Mouse (Mus musculus) forebrain, embryonic 14.5 days (tissue): ENCODE data around the gene Ubiad1. TPM values are rescaled to one million over a fixed set of nuclear protein-coding genes. Genes with fewer than 3 reads are reported as not detected.

Experiments
- ATAC-seq: fragments of 200-750 bp; cut with Nextera tagmentation; 2 replicates; pipeline ENCODE4 v1.8.0; 2017; ENCODE audit warnings: mild to moderate bottlenecking, moderate library complexity
- DNase-seq: peaks from one replicate; pipeline ENCODE4 v3.0.0-alpha.2; 2015; ENCODE audit warnings: low spot score
- H3K27ac ChIP-seq: fragments of 300-500 bp; sonication (generic); 2 replicates; pipeline ENCODE4 v1.5.1; 2014; ENCODE audit warnings: low read depth, mild to moderate bottlenecking, control low read depth, low read length, moderate library complexity
- H3K27me3 ChIP-seq: fragments of 300-500 bp; sonication (generic); replicated peaks from 2 replicates; pipeline ENCODE4 v1.6.1; 2014; ENCODE audit warnings: low read length, control low read depth, mixed read lengths; ENCODE audit not compliant: control insufficient read depth, insufficient read depth
- H3K36me3 ChIP-seq: fragments of 300-500 bp; sonication (generic); 2 replicates; pipeline ENCODE4 v1.6.1; 2014; ENCODE audit warnings: low read length, control low read depth; ENCODE audit not compliant: control insufficient read depth, insufficient read depth
- H3K4me1 ChIP-seq: fragments of 300-500 bp; sonication (generic); 2 replicates; pipeline ENCODE4 v1.6.1; 2014; ENCODE audit warnings: antibody characterized with exemption, low read length, control low read depth; ENCODE audit not compliant: control insufficient read depth, insufficient read depth
- H3K4me2 ChIP-seq: fragments of 300-500 bp; sonication (generic); 2 replicates; pipeline ENCODE4 v1.6.1; 2014; ENCODE audit warnings: mild to moderate bottlenecking, control low read depth, low read length
- H3K4me3 ChIP-seq: fragments of 300-500 bp; sonication (generic); 2 replicates; pipeline ENCODE4 v1.5.1; 2014; ENCODE audit warnings: low read depth, low read length, control low read depth
- H3K9ac ChIP-seq: fragments of 300-500 bp; sonication (generic); 2 replicates; pipeline ENCODE4 v1.6.1; 2014; ENCODE audit warnings: mild to moderate bottlenecking, low read length, control low read depth, moderate library complexity
- H3K9me3 ChIP-seq: fragments of 300-500 bp; sonication (generic); replicated peaks from 2 replicates; pipeline ENCODE4 v1.6.1; 2016; ENCODE audit warnings: low read length, control low read depth, mixed read lengths; ENCODE audit not compliant: control insufficient read depth
- WGBS: fragments of 180-500 bp; shearing (Covaris S2); extraction: QIAGEN DNeasy Blood & Tissue Kit; methylation state at CpG from one replicate; pipeline ENCODE4 v1.1.7; 2014; 5-methylcytosine and 5-hydroxymethylcytosine counted together
- polyA plus RNA-seq: library from polyadenylated mRNA; unstranded; fragments of >200 nt; fragmentation: Nextera tagmentation; extraction: Ambion mirVana; gene quantifications from 2 replicates; pipeline ENCODE4 v1.2.1, GENCODE M21; 2014

Gene Ubiad1
- polyA plus RNA-seq, 1 experiment from 2014 or later: 14.2 TPM

DNA sequence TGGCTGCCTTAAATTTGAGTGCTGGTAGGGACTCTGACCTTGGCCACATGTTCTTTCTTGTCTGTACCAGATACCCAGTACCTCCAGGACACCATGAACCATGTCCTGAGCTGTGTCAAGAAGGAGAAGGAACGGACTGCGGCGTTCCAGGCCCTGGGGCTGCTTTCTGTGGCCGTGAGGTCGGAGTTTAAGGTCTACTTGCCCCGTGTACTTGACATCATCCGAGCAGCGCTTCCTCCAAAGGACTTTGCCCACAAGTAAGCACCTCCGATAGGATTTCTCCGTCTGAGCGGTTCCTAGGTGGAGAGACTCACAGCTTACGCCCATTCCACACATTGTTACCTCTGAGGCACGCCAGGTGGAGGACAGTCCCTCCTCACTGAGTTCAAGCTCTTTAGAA is 18.1 kb upstream of the Ubiad1 start:
- no peak overlapping the region for H3K4me3 ChIP-seq
- H3K36me3 ChIP-seq: peaks cover 95% of the 10 kb centered on the region
- H3K4me1 ChIP-seq: no peaks in the 10 kb centered on the region
- DNase-seq (no peak), ATAC-seq (no peak)
- no peak overlapping the region for H3K9ac ChIP-seq
- no peak overlapping the region for H3K27ac ChIP-seq
- H3K9me3 ChIP-seq: no peaks in the 10 kb centered on the region
- H3K27me3 ChIP-seq: no peaks in the 10 kb centered on the region
- WGBS: 94% methylated on average over 13 of the region's 13 CpGs
- no peak overlapping the region for H3K4me2 ChIP-seq

DNA sequence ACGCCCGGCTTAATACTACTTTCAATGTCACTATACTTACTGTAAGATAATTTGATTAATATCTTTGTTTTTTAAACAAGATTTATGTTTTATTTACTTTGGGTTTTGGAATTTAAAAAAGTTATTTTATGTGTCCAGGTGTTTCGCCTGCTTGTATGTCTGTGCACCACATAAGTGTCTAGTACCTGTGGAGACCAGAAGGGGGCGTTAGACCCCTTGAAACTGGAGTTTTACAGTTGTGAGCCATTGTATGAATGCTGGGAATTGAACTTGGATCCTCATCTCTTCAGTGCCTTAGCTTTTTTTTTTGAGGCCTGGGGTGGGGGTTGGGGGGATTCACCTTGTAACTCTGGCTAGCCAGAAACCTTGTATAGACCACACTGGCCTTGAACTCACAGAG is 17.2 kb upstream of the Ubiad1 start:
- peaks cover 98% of the 10 kb centered on the region for H3K36me3 ChIP-seq
- no peak overlapping the region for H3K4me2 ChIP-seq
- no peak overlapping the region for H3K9ac ChIP-seq
- no peak for ATAC-seq
- H3K9me3 ChIP-seq: no peaks in the 10 kb centered on the region
- WGBS: 80% methylated on average over 4 of the region's 4 CpGs
- H3K4me1 ChIP-seq: no peaks in the 10 kb centered on the region
- H3K4me3 ChIP-seq: no peak overlapping the region
- H3K27me3 ChIP-seq: no peaks in the 10 kb centered on the region
- DNase-seq: no peak
- H3K27ac ChIP-seq: no peak overlapping the region

DNA sequence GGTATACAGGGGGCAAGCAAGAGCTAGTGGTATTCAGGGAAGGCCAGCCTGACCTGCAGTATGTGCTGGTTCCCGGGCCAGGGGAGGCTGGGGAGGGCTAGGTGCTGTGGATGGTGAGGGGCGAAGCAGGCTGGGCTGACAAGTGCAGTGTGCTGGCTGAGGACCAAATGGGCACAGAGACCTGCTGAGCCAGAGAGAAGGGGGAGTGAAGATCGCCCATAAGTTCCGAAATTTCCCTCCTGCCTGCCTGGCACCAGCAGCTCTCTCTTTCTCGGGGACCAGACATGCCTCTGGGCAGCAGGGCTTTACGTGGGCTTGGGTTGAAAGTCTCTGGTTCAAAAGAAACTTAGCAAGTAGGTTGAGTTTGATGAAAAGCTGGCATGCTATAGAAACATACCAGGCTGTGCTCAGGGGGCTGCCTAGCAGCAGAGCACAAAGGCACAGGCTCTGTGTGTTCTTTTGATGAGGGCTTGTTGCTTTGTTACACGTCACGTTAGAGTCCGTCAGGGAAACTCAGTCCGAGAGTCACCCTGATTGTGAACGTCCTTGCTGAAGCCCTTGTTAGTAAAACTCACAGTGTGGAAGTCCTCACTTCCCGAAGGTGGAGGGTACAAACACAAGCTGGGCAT is 16.2 kb upstream of the Ubiad1 start:
- H3K27ac ChIP-seq: peak overlapping the region; percentile 66
- H3K4me2 ChIP-seq: no peak overlapping the region
- H3K27me3 ChIP-seq: no peaks in the 10 kb centered on the region
- H3K4me1 ChIP-seq: no peaks in the 10 kb centered on the region
- WGBS: 31% methylated on average over 12 of the region's 12 CpGs
- H3K9ac ChIP-seq: no peak overlapping the region
- H3K36me3 ChIP-seq: peaks cover 98% of the 10 kb centered on the region
- ATAC-seq: peak; percentile 79
- no peak overlapping the region for H3K4me3 ChIP-seq
- peak; percentile 72 for DNase-seq
- no peaks in the 10 kb centered on the region for H3K9me3 ChIP-seq

DNA sequence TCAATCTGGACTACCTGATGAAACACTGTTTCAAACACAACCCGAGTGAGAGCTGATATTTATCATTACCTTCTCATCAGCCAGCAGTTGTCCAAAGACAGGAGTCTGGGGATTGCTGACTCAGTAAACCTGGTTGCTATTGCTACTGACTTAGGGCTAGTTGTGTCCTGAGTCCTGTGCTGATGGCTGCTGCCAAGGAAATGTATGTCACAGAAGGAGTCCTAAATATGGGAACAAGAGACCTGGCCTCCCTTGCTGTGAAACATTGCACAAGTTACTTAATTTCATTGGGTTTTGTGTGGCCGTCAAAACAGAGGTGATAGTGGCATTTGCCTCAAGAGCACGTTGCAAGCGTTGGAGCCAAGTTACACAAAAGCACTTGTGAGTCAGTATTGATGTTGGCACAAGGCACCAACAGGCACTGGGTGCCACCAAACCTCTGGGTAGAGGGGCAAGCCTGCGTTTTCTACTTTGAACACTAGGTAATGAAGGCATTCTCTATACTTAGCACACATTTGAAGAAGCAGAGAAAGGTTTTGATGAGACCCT is 11.0 kb upstream of the Ubiad1 start:
- no peak for DNase-seq

DNA sequence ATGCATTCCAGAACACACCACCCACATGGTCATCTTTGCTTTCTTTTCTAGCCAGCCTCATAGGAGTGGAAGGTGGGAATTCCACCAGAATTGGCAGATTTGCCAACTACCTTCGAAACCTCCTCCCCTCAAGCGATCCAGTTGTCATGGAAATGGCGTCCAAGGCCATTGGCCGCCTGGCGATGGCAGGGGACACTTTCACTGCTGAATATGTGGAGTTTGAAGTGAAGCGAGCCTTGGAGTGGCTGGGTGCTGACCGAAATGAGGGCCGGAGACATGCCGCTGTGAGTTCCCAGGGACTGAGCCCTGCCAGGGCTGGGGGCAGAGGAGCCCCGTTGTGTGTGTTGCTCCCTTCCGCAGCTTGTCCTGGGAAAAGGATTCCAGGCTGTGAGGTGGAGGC is 9.1 kb upstream of the Ubiad1 start:
- Histone ChIP-seq H3K36me3 (peaks cover 67% of the 10 kb centered on the region), H3K4me1 (peaks cover 7% of the 10 kb centered on the region), H3K27me3 (no peaks in the 10 kb centered on the region), H3K27ac (no peak overlapping the region), H3K9me3 (no peaks in the 10 kb centered on the region), H3K4me2 (no peak overlapping the region), H3K9ac (no peak overlapping the region), H3K4me3 (no peak overlapping the region)
- 95% methylated on average over 11 of the region's 11 CpGs for whole genome bisulfite sequencing
- no peak for DNase-seq
- no peak for ATAC-seq

More for the DNA sequence above, 11.0 kb upstream of the Ubiad1 start:
- H3K36me3 ChIP-seq: peaks cover 84% of the 10 kb centered on the region
- no peak for ATAC-seq
- no peak overlapping the region for H3K4me2 ChIP-seq
- H3K9ac ChIP-seq: no peak overlapping the region
- H3K4me3 ChIP-seq: no peak overlapping the region
- WGBS: 93% methylated on average over 5 of the region's 5 CpGs
- H3K4me1 ChIP-seq: no peaks in the 10 kb centered on the region
- no peaks in the 10 kb centered on the region for H3K27me3 ChIP-seq
- H3K9me3 ChIP-seq: no peaks in the 10 kb centered on the region
- H3K27ac ChIP-seq: no peak overlapping the region

DNA sequence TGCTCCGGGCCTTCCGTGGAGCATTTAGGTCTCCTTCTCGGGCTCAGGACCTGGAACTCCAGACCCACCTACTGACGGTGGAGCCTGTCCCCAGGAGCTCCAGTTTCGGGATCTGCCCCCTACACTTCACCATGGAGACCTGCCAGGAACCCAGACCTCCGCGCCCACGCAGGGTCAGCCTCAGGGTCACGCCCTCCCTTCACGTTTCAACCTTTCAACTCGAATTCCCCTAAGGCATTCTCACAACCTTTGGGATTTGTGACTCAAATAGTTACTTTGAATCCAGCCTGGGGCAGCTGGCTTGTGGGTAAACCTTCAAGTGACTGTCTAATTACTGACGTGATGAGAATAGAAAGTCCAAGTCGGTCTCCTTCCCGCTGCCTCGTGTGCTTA is 4.3 kb upstream of the Ubiad1 start:
- Histone ChIP-seq H3K4me3 (peak overlapping the region; percentile 97), H3K9ac (peak overlapping the region; percentile 89), H3K27me3 (no peaks in the 10 kb centered on the region), H3K36me3 (peaks cover 18% of the 10 kb centered on the region), H3K4me1 (peaks cover 14% of the 10 kb centered on the region), H3K4me2 (peak overlapping the region; percentile 90), H3K9me3 (no peaks in the 10 kb centered on the region), H3K27ac (peak overlapping the region; percentile 80)
- WGBS: under 1% methylated on average over 15 of the region's 15 CpGs
- ATAC-seq (peak; percentile 1; the same call in 1 of the 2 replicates), DNase-seq (peak; percentile 53)

DNA sequence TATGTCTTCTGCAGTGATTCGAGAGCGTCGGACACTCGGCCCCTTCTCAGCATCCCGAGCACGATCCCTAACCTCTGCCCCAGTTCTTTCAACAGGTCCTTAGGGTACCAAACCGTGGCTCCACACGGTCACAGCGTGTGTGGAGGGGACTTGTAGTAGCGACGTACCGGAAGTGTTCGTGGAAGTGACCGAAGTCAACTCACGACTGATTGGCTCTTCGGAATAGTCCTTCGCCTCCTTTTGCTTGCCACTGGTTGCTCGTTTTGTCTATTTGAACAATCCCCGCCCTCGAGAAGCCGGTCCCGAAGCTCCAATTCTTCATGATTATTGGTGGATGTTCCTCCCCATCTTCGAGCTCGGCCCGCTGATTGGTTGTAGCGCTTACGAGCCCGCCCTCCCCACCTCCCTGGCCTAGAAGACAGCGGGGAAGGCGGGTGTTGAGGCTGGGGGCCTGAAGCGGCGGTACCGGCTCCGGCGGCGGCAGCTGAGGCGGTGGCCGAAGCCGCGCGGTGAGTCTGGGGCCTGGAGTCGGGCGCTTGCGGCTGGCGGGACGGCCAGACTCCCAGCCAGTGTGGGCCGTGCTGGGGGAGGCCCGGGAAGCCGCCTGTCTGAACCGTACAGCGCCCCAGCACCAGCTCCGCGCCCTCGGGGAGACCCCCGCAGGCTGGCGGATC is 3.7 kb upstream of the Ubiad1 start, which contains the start of gene Mtor:
TSS of gene Mtor (plus strand) at position 433 of the 674 bp plus-strand sequence.
- ATAC-seq (peak; percentile 97), DNase-seq (peak; percentile 99)
- Histone ChIP-seq H3K27ac (peak within 1 kb of the TSS; percentile 80), H3K4me3 (peak within 1 kb of the TSS; percentile 97), H3K36me3 (peaks cover 13% of the 10 kb centered on the region), H3K4me2 (peak within 1 kb of the TSS; percentile 90), H3K4me1 (peaks cover 16% of the 10 kb centered on the region), H3K27me3 (no peaks in the 10 kb centered on the region), H3K9ac (peak within 1 kb of the TSS; percentile 89), H3K9me3 (no peaks in the 10 kb centered on the region)
- under 1% methylated on average over 56 of the region's 56 CpGs for WGBS

DNA sequence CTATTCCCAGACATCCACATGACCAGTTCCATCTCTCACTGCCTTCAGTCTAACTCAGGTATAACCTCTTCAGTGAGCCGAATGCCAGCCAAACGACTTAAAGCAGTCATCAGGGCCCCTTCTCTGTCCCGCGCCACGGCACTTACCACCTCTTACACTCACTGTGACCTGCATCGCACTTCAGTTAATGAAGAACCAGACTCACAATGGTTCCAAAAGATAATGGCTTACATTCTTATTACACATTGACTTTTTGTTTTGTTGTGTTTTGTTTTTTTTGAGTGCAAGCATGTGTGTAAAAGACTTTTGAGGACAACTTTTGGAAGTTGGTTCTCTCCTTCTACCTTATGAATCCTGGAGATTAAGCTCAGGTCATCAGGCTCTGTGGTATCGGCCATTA is 2.0 kb downstream of the Ubiad1 start:
- Histone ChIP-seq H3K36me3 (no peaks in the 10 kb centered on the region), H3K27ac (no peak overlapping the region), H3K4me3 (no peak overlapping the region), H3K27me3 (no peaks in the 10 kb centered on the region), H3K9me3 (no peaks in the 10 kb centered on the region), H3K9ac (no peak overlapping the region), H3K4me1 (peaks cover 7% of the 10 kb centered on the region), H3K4me2 (no peak overlapping the region)
- WGBS: 94% methylated on average over 7 of the region's 7 CpGs
- DNase-seq: no peak
- ATAC-seq: no peak

DNA sequence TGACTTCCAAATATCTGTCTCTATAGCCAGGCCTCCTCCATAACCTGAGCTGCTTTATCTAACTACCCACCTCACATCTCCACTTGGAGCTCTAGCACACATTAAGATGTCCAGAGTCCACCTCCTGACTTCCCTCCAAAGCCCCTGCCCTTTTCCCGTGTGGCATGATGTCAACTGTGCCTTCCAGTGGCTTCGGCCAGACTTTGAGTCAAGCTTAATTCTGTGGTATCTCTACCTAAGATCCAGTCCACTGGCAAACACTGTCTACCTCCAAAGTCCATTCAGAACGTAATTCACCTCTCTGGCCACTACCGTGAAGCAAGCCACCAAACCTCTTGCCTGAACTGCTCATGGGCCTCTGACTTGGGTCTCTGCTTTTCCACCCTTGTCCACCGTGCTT is 2.6 kb downstream of the Ubiad1 start:
- no peak overlapping the region for H3K9ac ChIP-seq
- H3K36me3 ChIP-seq: no peaks in the 10 kb centered on the region
- H3K4me1 ChIP-seq: peaks cover 6% of the 10 kb centered on the region
- no peaks in the 10 kb centered on the region for H3K9me3 ChIP-seq
- H3K27ac ChIP-seq: no peak overlapping the region
- no peaks in the 10 kb centered on the region for H3K27me3 ChIP-seq
- no peak for DNase-seq
- H3K4me3 ChIP-seq: no peak overlapping the region
- no peak overlapping the region for H3K4me2 ChIP-seq
- WGBS: 94% methylated on average over 5 of the region's 5 CpGs
- no peak for ATAC-seq
